Mouse (Mus musculus): ENCODE data around the gene AC170998.1.

DNA sequence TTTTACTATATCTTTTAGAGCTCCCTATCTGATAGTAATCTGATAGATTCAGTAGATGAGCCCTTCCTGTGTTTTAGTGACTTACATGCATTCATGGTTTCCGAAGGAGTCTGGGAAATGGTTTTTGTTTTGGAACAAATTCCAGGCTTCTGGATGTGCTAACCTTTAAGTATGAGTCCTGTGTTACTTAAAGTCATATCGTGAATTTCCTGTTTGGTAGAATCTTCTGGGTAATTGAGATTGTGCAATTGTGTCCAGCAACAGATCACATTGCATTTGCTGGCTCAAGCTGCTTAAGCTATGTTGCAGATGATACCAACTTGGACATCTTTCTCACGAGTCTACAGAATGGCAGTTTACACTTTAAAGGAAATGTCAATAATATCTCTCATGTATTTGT, 32.8 kb upstream of the AC170998.1 start:
- no peak for TF ChIP-seq POLR2A (IDR thresholded peaks at IDR 0.05; ENCODE audit: extremely low read depth, insufficient read depth, low read length)
- TF ChIP-seq CTCF (IDR thresholded peaks at IDR 0.05; ENCODE audit: extremely low read depth, insufficient read depth, low read length), result no peak

Measured in cortical plate, adult 2 months (tissue).